ENCODE assay signal across 19 mouse cellular contexts in genomic region chr13:43729617-43730016, GRCm38 (mm10).
"Had no signal": no experiment of that assay in that cellular context is flagged by ENCODE, and none has a peak within 500 bp of the region (broad histone marks: within the 10 kb centered on the region; RNA-seq: fewer than 3 reads in every experiment).

No protein-coding gene starts in this region.

- ATAC-seq: hindbrain, embryonic 16.5 days; inflammation-experienced regulatory T-cells, adult 6 months; intestine, embryonic 15.5 days; intestine, postnatal 0 days; liver, embryonic 12.5 days had no signal

- DNase-seq: gastrocnemius, postnatal 10 days; gastrocnemius, postnatal 25 days; heart, adult 18-20 months; heart, postnatal 10 days; heart, postnatal 4 days; kidney, adult 18-20 months; kidney, adult 8-10 months; kidney, postnatal 10 days; kidney, postnatal 25 days; kidney, postnatal 4 days; layer of hippocampus, adult 9-11 months; layer of hippocampus, postnatal 36 days; left cerebral cortex, postnatal 4 days; lung, adult 18-20 months had no signal
